12 mouse cellular contexts compared by ENCODE assay signal in genomic region chr10:17528116-17528515, GRCm38 (mm10).
A peak's percentile ranks its signal among the peaks of the same experiment; 100 is the strongest.
DNase-seq lines count a peak whose midpoint lies in the region; ATAC-seq and TF ChIP-seq lines count a peak whose summit lies in the region.
"Had no signal": no experiment of that assay in that cellular context is flagged by ENCODE, and none has a peak within 500 bp of the region (broad histone marks: within the 10 kb centered on the region; RNA-seq: fewer than 3 reads in every experiment).

No protein-coding gene starts in this region.

- no peaks in the 10 kb centered on the region for H3K36me3 ChIP-seq in intestine, embryonic 15.5 days
- H3K36me3 ChIP-seq in intestine, postnatal 0 days (ENCODE audit: control insufficient read depth, insufficient read depth) = no peaks in the 10 kb centered on the region
- H3K36me3 ChIP-seq: forebrain, embryonic 10.5 days; G1E; midbrain, embryonic 10.5 days had no signal

- no peak overlapping the region for H3K27ac ChIP-seq in intestine, embryonic 15.5 days
- no peak overlapping the region for H3K27ac ChIP-seq in intestine, postnatal 0 days (ENCODE audit: low read depth, low read length)
- H3K27ac ChIP-seq: forebrain, embryonic 10.5 days; midbrain, embryonic 10.5 days had no signal

- no peaks in the 10 kb centered on the region for H3K27me3 ChIP-seq in intestine, embryonic 15.5 days (replicated peaks)
- H3K27me3 ChIP-seq in intestine, postnatal 0 days (replicated peaks; ENCODE audit: control insufficient read depth, insufficient read depth, low read length) = no peaks in the 10 kb centered on the region

- H3K4me1 ChIP-seq in intestine, embryonic 15.5 days (replicated peaks) = 0 out of 2 replicates have a peak, but pooled peaks cover 3% of the 10 kb centered on the region
- peaks cover 9% of the 10 kb centered on the region; the same call in 1 of the 2 replicates for H3K4me1 ChIP-seq in intestine, postnatal 0 days (replicated peaks; ENCODE audit: control insufficient read depth, insufficient read depth, low read length)

- peak; percentile 83 for ATAC-seq in intestine, embryonic 15.5 days
- no peak for ATAC-seq in intestine, postnatal 0 days
- ATAC-seq in megakaryocyte, adult 5-6 weeks (ENCODE audit: poor library complexity, severe bottlenecking) = peak; percentile 46

- WGBS in intestine, embryonic 15.5 days = 52% methylated on average over 2 of the region's 2 CpGs
- WGBS in intestine, postnatal 0 days = 68% methylated on average over 2 of the region's 2 CpGs

- no peak overlapping the region for H3K4me2 ChIP-seq in intestine, embryonic 15.5 days (replicated peaks)
- no peak overlapping the region for H3K4me2 ChIP-seq in intestine, postnatal 0 days (replicated peaks; ENCODE audit: low read depth)
- H3K4me2 ChIP-seq: liver, embryonic 11.5 days had no signal

- no peaks in the 10 kb centered on the region for H3K9me3 ChIP-seq in intestine, embryonic 15.5 days
- H3K9me3 ChIP-seq in intestine, postnatal 0 days (ENCODE audit: control insufficient read depth) = no peaks in the 10 kb centered on the region
- H3K9me3 ChIP-seq: forebrain, embryonic 10.5 days; G1E; midbrain, embryonic 10.5 days had no signal

- peak; percentile 20 for DNase-seq in embryo, embryonic 11 days
- no peak for DNase-seq in embryo, embryonic 9.5 days (ENCODE audit: extremely low spot score)
- DNase-seq in NIH3T3 (ENCODE audit: low read depth) = peak; percentile 15
- DNase-seq in retina, embryonic 14.5 days (ENCODE audit: low spot score) = no peak
- no peak for DNase-seq in thymus, postnatal 25 days

- H3K9ac ChIP-seq in intestine, embryonic 15.5 days = no peak overlapping the region
- no peak overlapping the region for H3K9ac ChIP-seq in intestine, postnatal 0 days (ENCODE audit: low read depth, low read length)

- no peak overlapping the region for H3K4me3 ChIP-seq in intestine, embryonic 15.5 days (replicated peaks)
- no peak overlapping the region for H3K4me3 ChIP-seq in intestine, postnatal 0 days (ENCODE audit: low read depth, low read length)
- H3K4me3 ChIP-seq: forebrain, embryonic 10.5 days; midbrain, embryonic 10.5 days had no signal

- no peak for TF ChIP-seq CTCF in intestine, postnatal 0 days (IDR thresholded peaks at IDR 0.05; ENCODE audit: low read depth)

Comparison
In these comparisons a context has a peak if more than half of its experiments do, and no peak if none do; other contexts are left out.
1. DNase-seq: peak in embryo, embryonic 11 days (single experiment) and NIH3T3 (single experiment); none in embryo, embryonic 9.5 days (single experiment), retina, embryonic 14.5 days (single experiment) and thymus, postnatal 25 days (single experiment).